Mouse (Mus musculus) adrenal gland, adult 8-10 months (tissue): Measurements from ENCODE around the gene Gmds. TPM values are rescaled to one million over a fixed set of nuclear protein-coding genes. Genes with fewer than 3 reads are reported as not detected.

Source experiments
- DNase-seq: peaks from one replicate; pipeline ENCODE4 v3.0.0; 2022
- total RNA-seq, 4 experiments: library from RNA; stranded (reverse); gene quantifications; 2 replicates each; pipeline ENCODE4 v1.2.4; 2022

Gmds gene
- total RNA-seq = 1 to 10 TPM; 7.1 to 8.6 (median 7.5) TPM

DNA sequence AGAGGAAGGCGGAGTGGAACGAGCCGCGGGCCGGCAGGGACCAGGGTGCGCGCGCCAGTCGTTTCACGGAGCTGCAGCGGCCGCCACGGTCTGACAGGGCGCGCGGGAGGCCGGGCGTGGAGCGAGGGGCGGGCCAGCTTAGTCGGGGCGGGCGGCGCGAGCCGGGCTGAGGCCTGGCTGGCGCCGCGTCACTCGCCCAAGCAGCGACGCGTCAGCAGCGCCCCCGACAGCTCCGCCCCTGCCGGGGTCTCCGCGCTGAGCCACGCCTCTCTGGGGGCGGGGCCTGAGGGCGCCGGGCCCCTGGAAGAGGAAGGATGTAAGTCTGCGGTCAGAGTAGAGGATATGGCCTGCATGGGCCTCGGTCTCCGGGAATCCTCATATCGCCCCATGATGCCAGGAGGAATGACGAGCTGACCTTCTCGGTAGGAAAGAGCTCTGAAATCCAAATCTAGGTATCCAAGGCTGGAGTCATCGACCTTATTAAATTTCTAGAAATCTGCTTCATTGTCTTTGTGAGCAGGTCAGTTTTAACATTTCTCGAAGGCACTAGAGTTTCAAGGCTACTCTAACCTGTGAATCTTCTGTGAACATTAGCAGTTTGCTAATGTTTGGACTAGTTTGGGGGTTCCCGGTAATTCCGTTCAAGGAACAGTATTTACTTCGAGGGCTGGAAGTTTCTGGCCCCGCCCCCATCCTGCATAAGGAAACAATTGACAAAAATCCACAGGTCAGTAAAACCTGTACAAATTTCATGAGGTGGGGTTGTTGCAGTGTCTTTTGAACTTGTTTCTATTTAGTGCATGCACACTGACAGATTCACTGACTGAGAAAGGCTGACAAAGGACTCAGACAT lies at the start of gene Gmds:
Gene Gmds, minus strand, starts transcription at position 228 of the 853 bp plus-strand sequence.
- peak; percentile 92 for DNase-seq

DNA sequence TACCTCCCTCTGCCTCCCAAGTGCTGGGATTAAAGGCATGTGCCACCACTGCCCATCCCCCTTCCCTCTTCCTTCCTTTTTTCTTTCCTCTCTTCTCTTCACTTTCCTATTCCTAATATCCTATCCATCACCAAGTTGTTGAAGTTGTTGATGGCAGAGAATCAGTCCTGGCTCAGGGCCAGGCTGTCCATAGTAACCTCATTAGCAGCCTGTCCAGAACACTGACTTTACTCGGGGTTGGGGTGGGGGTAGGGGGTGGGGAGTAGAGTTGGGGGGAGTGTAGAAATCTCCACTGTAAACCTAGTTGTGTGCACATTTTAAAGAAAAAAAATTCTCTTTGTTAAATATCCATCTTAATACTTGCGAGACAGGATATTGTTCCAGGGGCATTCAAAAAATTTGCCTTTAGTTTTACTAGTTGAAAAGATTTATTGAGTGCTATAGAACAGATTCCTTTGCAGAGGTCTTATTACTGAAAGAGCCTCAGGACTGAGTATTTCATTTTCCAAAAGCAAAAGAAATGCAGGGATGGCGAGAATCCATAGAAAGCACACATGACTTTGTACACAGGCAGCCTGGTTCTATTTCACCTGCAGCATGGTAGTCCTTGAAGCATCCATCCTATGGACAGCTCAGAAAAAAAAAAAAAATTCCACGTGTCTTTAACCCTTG lies 47.0 kb upstream of the Gmds start:
- no peak for DNase-seq

DNA sequence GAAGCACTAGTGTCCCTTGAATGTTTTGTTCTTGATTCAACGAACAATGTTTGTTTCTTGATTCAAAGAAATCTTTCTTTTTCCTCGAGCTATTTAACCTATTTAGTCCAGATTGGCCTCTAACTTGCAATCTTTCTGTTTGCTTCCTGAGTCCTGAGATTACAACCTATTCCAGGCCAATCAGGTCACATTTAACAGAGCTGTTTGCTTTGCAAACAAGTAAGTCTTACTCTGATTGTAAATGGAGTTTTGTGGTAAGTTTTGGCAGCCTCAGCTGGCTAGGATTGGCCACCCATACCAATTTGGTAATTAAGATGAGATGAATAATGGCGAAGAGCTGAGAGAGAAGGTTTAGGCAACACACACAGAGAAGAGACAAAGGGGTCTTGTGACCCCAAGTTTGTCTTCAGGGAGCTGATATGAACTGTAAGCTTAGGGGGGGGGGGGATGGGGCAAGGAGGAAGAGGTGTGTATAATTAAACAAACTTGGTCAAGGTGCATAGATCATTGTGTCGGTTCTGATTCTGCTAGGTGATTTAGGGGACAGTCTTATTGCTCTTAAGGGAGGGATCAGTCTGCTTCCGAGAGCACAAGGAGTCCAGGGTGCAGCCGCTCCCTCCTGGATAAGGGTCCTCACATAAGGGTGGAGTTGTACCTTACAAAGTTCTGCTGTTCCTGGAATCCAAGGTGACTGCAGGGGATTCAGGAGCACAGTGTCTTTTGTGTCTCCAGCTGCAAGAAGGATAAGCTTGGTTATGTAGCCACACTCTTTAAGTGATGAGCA lies 43.9 kb upstream of the Gmds start:
- DNase-seq = no peak

DNA sequence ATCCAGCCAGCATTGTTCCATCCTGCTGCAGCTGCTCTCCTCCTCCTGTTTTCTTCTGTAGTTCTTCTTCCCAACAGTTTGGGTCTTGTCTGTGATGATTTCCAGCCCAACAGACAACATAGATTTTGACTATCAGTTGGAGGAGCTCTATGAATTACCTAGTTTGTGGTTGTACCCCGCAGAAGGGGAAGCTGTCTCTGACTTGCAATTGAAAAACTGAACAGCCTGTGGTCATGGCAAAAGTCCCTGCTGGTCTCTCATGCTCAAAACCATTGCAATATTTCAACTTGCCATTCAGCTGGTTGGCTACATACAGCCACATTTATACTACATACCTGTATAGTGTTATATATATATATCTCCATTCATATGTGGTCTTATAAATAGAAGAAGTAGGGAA lies 40.1 kb upstream of the Gmds start:
- no peak for DNase-seq

DNA sequence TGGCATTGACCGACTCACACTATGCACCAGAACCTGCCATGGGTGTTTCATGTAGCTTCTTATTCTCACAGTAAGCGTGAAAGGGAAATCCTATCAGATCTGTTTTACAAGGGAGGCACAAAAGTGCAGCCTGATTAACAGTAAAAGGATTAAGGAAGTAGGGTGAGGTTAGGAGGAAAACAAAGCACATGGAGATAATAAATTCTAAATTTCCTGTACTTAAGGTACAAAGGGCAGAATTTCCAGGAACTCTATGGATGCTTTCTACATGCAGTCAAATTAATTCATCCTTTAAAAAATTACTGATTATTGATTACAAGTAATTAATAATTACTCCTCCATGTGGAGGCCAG lies 34.0 kb upstream of the Gmds start:
- no peak for DNase-seq

DNA sequence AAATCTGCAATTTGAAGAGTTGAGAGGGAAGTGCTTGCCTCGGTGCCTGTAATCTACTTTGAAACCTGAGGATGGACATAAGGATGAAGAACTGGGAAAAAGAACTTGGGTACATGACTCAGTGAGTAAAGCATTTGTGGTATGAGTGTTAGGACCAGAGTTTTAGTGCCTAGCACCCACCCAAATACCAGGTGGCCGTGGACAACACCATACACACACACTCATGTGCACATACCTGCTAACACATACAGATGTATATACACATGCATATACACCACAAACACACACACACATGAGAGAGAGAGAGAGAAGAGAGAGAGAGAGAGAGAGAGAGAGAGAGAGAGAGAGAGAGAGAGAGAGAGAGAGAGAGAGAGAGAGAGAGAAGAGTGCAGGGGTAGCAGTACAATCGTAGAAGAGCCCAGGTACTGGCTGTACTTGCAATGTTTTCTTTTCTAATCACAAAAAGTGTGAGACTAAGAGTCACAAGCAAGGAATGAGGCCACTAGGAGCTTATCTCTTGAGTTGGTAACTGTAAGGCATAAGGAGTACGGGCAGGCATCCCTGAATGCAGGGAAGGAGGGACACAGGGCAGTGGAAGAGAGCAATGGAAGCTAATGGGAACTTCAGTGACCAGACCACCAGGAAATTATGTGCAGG lies 33.5 kb upstream of the Gmds start:
- DNase-seq = no peak

DNA sequence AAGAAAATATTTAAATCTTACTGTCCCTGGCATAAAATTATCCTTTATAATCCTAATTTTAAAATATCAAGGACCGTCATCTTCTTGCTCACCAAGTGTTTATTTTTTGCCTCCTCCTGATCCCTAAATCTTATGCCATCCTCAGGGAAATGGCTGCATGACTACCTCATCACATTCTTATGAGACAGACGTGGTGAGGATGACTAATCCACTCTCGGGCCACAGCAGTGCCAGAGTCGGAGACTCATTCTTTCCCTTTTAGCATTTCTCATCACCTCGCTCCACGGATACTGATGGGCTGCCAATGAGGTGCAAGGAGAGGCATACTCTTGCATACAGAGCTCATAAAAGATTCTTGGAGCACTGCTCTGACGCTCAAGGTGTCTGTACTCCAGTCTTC lies 32.2 kb upstream of the Gmds start:
- DNase-seq = no peak

DNA sequence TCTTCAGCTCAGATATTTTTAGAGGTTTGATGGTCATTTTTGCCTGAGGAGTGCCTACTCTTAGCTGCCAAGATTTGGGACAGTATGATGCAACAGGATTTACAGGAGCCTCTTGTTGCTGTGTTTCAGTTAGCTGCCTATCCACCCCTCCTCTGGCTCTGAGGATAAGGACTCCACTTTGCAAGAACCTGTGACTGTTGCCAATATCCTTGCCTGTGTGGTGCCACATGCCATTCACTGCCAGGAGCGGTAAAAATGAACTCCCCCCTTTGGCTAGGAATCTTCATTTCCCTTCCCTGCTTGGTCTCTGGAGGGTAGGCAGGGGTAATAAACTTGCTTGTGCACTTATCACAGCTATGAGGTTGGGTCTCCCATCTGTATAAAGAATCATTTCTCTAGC lies 31.6 kb upstream of the Gmds start:
- DNase-seq = no peak

DNA sequence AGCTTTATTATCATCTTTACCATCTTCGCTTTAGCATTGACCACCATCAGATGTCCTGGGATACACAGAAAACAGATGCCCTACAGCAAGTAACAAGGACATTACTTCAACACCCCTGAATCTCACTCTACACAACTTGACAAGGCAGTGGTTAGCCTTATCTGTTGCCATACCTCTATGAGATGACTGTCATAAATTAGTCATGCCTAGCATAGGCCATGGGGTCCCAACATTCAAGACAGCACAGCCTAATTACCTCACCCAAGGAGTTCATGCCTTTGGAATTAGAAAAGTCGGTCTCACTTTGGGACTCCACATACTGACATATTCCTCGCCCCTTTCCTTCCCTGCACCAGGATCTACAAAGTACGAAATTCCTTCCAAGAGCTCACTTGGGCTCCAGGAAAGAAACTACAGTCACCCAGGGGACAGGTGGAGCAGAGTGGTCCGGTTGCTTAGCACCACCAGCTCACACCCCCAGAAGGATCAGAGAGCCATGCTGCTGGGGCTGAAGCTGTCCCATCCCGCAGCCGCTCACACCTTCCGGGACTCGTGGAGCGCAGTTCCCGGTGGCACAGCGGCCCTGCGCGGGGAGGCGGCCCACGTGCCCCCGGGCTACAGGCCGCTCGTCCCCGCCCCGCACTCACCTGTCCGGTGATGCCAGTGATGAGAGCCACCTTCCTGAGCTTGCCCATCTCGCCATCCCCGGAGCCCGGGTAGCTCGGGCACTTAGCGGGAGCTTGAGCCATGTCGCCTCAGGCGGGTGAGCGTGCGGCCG lies 616 bp downstream of the Gmds start:
- DNase-seq = no peak

DNA sequence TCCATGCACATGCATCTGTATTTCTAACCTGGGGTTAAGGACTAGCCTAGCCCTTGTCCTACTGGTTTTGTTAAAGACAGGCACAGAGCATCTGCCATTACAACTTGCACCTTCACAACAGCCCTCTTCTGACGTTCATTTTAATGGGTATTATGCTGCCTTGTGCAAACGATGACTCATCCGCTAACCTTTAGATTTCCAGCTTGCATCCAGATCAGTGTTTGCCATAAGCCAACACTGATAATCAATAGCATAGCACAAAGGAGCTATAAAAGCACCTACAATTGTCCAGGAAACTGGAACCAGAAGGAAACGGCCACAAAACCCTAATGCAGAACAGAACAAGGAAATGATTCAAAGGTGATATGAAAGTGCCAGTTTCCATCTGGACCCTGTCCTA lies 20.2 kb downstream of the Gmds start:
- no peak for DNase-seq

DNA sequence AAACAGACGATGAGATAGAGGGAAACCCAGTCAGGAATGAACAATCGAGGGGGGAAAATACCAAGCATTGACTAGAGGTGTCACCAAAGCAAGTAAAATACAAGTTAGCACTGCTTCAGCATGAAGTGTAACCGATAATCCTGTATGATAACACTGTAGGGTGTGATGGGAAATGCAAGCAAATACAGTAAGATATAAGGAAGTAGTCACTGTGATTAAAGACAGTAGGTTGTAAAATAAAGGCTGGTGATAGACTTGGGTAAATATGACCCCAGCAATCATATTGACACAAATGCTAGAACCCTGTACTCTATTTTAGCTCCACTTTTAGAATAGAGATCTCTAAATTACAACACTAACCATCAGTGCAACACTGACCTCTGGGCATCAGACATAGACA lies 21.2 kb downstream of the Gmds start:
- no peak for DNase-seq

DNA sequence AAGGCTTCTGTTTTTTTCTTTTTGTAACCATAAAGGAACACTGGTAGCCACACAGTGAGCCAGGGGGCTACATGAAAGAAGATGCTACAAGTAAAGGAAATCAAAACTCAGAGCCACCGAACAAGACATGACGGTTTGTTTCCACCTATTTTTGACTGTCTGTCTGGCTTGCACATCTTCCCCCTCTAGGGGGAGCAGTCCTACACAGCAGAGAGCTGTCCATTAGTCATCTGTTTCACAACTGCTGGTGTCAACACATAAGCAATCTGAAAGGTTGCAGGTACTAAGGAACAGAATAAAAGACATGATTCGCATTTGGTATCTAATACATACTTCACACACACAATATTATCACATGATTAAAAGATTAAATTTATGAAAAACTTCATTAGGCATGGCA lies 25.9 kb downstream of the Gmds start:
- DNase-seq = peak; percentile 49

DNA sequence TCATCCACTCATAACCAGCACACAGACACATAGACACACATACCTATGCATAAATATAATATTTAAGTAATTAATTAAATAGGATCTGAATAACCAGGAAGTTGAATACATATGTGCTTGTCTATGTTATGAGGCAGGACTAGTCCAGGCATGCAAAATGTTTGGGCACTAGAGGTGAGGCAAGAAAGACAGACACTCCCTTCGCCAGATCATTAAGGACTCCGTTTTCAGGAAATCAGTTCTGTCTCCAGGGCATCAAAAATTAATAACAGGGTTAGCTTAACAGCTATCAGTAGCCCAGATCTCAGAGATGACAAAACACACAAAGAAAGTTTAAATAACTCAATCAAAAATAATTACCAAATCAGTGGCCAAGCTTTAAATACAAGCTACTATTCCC lies 27.1 kb downstream of the Gmds start:
- DNase-seq = no peak

DNA sequence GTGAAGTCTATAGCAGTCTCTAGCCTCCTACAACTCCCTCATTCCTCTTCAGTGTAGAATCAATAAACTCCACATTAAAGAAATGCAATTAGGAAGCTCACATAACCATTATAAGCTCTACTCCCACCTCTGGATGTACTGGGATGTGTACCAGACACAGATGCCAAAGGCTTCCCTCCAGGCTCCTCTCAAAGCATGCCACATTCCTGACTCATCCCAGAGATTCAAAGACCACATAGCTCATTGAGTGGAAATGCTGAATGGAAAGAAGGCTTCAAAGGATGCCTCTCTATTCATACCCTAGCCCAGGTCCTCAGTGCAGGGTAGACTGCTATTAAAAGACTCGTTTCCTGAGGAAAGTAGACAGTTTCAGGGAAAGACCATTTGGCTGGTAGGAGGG lies 40.1 kb downstream of the Gmds start:
- no peak for DNase-seq

DNA sequence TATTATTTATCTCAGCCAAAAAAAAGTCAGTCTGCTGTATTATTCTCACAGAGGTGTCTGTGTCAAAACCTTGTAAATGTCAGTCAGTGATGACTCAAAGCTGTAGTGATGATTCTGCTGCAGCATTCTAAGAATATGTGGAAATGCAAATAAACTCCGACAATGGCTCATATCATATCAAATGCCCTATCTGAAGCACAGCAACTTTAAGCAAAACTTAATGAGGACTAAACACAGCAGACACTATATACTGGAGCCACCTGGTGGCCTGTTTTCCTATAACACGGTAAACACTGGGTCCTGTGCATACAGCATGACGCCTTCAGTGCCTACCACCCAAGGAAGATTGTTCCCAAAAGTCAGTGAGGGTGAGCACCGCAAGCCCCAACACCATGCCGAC lies 41.1 kb downstream of the Gmds start:
- no peak for DNase-seq

DNA sequence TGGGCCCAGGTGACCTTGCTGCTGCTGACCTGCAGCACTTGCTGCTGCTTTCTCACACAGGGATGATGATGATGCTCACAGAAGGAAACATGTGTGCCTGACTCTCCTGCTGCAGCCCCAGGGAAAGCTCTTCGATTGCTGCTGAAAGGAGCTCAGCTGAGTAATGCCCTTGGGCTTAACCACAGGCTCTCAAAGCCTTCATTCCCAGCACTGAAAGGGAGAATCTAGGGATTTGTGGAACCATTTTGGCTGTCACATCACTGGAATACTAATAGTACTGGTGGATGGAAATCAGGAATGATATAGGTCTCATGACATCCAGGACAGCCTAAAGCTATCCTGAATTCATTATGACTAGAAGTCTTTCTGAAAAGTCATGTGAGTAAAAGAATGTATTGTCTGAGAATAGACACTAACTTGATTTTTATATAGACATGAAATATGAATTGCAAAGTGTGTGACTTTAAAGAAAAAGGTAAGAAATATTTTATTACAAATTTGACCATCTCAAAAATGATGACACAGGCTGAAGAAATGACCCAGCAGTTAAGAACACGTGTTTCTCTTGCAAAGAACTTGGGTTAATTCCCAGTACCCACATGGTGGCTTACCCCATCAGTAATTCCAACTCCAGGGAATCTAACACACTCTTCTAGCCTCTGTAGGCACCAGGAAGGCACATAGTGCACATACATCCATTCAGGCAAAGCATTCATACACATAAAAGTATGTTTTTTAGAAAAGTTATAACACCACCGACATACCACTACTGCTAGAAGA lies 43.9 kb downstream of the Gmds start:
- DNase-seq = no peak

DNA sequence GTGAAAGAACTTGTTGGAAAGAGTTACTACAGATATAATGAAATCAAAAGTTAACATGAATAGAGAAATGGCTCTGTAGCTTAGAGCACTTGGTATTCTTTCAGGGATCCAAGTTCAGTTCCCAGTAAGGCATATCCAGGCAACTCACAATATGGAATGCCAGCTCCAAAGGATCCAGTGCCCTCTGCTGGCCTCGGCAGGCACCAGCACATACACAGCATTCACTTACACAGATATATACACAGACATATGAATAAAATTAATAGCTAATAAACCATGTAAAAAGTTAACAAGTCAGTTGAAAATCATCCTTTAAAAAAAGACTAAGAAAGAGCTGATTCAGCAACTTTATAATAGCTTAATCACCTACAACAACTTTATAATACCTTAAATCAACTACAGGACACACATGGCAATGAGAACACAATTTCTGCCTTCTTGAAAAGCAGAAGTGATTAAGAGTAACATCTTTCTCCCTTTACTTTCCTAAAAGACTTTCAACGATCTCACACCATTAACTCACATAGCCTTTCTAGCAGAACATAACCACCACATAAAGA lies 65.5 kb downstream of the Gmds start:
- DNase-seq = no peak

DNA sequence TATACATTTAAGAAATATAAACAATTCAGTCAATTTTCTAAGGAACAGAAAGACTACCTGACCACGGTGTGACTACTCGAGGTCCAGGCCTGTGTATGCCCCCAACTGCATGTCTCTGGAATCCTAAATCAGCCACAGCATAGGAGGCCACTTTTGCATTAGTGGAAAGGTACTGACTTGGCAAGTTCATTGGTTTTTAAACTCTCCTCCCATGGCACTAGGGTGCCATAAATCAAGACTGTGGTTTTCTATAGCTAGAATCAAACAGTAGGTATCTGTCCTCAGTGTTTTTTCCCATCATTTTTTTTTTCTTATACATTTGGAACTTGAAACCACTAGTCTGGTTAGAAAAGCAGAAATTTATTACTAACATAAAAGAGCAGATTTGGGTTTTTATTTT lies 68.8 kb downstream of the Gmds start:
- no peak for DNase-seq

DNA sequence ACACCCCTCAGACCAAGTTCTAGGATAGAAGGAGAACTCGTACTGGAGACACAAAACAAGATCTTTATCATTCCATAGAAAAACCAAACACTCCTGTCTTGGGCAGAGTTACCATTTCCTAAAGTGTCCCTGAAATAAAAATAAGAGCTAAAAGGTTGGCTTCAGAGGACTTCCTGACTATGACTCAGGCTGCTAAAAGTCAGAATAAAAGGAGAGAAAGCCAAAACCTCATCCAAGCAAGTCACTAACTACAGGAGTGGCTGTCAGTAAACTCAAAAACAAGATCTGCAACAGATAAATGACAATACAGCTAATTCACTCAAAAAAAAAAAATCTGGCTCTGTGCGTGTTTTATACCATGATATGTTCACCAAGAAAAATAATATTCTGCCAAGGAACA lies 69.3 kb downstream of the Gmds start:
- DNase-seq = no peak

DNA sequence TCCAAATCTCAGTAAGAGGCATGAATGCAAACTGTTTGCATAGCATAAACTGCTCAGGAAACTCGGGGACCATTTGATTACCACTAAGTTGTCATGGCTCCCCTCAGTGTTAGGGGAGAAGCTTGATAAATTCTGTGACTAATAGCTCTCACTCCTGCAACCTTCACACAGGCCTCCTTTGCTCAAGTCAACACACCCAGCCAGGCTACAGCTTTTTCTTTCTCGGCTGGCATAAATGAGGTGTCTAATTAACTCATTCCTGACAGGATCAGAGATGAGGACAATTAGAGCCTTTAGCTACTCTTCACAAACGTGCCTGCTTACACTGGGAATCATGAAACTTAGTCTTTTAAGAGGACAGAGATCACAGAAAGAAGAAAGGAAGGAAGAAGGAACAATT lies 70.3 kb downstream of the Gmds start:
- no peak for DNase-seq

DNA sequence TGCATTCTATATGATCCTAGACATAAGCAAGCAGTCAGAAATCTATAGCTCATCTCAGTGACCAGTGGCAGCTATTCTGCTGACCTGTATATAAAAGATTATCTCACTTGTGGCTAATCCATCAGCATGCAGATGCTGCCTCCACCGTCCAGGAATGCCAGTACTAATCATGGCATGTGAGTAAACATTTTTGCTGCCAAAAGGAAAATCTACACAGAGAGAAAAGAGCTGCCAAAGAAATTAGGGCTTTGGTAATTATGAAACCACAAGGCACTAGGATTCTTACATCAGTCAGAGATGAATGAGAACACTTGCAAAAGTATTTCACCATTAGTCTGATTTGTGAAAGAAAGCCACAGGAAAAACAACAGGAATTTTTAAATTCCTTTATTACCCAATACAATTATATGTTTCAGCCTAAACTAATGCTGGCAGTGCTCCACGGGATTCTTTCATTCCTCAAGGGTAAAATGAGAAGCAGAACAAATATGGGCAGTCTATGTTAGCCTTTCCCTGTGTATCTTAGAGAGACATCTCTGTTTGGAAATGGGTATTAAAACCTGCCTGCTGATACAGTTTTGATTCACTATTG lies 71.3 kb downstream of the Gmds start:
- DNase-seq = no peak
